Mouse (Mus musculus) forebrain, embryonic 12.5 days (tissue): ENCODE measurements around the gene Bhlhe41. TPM values are rescaled to one million over a fixed set of nuclear protein-coding genes. Genes with fewer than 3 reads are reported as not detected.

ENCODE experiments used
- ATAC-seq: fragments of 200-750 bp; cut with Nextera tagmentation; 2 replicates; pipeline ENCODE4 v1.8.0; 2017; ENCODE audit warnings: moderate TSS enrichment; ENCODE audit not compliant: low FRiP score
- H3K27ac ChIP-seq: fragments of 300-500 bp; sonication (generic); 2 replicates; pipeline ENCODE4 v1.5.1; 2016; ENCODE audit warnings: mild to moderate bottlenecking
- H3K27me3 ChIP-seq: fragments of 300-500 bp; sonication (generic); 2 replicates; pipeline ENCODE4 v1.6.1; 2016; ENCODE audit warnings: mild to moderate bottlenecking
- H3K36me3 ChIP-seq: fragments of 300-500 bp; sonication (generic); replicated peaks from 2 replicates; pipeline ENCODE4 v1.6.1; 2016; ENCODE audit warnings: mild to moderate bottlenecking
- H3K4me1 ChIP-seq: fragments of 300-500 bp; sonication (generic); 2 replicates; pipeline ENCODE4 v1.6.1; 2016
- H3K4me2 ChIP-seq: fragments of 300-500 bp; sonication (generic); 2 replicates; pipeline ENCODE4 v1.6.1; 2016; ENCODE audit warnings: mild to moderate bottlenecking, moderate library complexity
- H3K4me3 ChIP-seq: fragments of 300-500 bp; sonication (generic); replicated peaks from 2 replicates; pipeline ENCODE4 v1.5.1; 2016; ENCODE audit warnings: mild to moderate bottlenecking
- H3K9ac ChIP-seq: fragments of 300-500 bp; sonication (generic); 2 replicates; pipeline ENCODE4 v1.6.1; 2016; ENCODE audit warnings: mild to moderate bottlenecking
- H3K9me3 ChIP-seq: fragments of 300-500 bp; sonication (generic); 2 replicates; pipeline ENCODE4 v1.6.1; 2016
- WGBS: fragments of 180-500 bp; shearing (Covaris S2); methylation state at CpG from one replicate; pipeline ENCODE4 v1.1.7; 2016; 5-methylcytosine and 5-hydroxymethylcytosine counted together
- polyA plus RNA-seq: library from polyadenylated mRNA; unstranded; fragments of >200 nt; fragmentation: Nextera tagmentation; extraction: Ambion mirVana; gene quantifications from 2 replicates; pipeline ENCODE4 v1.2.1, GENCODE M21; 2016

The Bhlhe41 gene
- polyA plus RNA-seq, 1 experiment from 2014 or later: 1.5 TPM

DNA sequence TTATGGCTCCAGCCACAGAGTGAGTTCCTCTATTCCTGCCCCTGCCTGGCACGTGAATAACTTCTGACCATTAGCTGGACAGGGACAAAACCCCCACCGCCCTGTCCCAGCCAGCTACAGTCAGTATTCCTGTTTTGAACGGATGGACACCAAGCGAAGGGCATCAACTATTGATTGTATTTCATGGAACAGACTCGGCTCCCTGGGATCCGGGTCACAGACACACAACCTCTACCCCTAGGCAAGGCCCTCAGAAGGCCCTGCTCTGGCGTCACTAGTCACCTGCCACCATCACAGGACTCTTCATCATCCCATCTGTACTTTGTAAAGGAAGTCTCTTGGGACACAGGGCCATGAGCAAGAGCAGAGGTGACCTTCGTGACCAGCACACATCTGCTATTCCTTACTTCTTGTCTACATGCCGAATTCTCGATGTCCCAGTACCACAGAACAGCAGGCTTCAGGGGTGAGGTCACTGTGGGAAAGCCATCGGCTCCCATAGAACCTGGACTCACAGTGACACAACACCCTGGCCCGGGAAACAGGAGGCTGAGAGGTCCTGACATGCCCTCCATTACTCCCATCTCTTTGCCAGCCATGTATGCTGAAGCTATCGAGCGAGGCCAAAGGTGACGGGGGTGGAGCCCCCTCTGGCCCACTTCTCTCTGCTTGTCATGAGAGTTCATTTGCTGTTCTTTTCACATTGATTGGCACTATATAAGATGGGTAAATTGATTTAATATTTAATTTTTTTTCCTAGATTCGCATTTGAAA lies 36.1 kb downstream of the Bhlhe41 start:
- Histone ChIP-seq H3K4me1 (no peaks in the 10 kb centered on the region), H3K9me3 (no peaks in the 10 kb centered on the region), H3K9ac (no peak overlapping the region), H3K27me3 (no peaks in the 10 kb centered on the region), H3K27ac (no peak overlapping the region), H3K4me2 (no peak overlapping the region), H3K4me3 (no peak overlapping the region), H3K36me3 (no peaks in the 10 kb centered on the region)
- WGBS: 83% methylated on average over 16 of the region's 16 CpGs
- ATAC-seq: no peak

DNA sequence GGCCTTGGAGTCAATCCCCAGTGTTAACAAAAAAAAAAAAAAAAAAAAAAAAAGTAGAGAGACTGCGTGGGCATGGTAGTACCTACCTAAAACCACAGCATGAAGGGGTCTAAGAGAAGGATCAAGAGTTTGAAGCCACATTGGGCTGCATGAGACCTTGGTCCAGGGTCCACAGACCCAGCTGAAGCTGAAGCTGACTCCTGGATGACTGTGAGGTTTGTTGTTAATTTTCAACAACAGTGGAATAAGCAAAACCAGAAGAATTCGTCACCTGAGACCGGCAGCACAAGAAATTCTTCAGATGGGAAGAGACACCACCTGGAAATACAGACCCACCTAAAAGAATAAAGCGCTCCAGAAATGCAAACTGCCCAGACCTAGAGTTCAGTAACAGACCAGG lies 39.1 kb downstream of the Bhlhe41 start:
- 92% methylated on average over 4 of the region's 4 CpGs for WGBS
- H3K9ac ChIP-seq: no peak overlapping the region
- no peaks in the 10 kb centered on the region for H3K9me3 ChIP-seq
- ATAC-seq: no peak
- no peaks in the 10 kb centered on the region; the same call in 1 of the 2 replicates for H3K4me1 ChIP-seq
- H3K4me3 ChIP-seq: no peak overlapping the region
- no peak overlapping the region for H3K4me2 ChIP-seq
- H3K27ac ChIP-seq: no peak overlapping the region
- H3K27me3 ChIP-seq: no peaks in the 10 kb centered on the region
- H3K36me3 ChIP-seq: no peaks in the 10 kb centered on the region

DNA sequence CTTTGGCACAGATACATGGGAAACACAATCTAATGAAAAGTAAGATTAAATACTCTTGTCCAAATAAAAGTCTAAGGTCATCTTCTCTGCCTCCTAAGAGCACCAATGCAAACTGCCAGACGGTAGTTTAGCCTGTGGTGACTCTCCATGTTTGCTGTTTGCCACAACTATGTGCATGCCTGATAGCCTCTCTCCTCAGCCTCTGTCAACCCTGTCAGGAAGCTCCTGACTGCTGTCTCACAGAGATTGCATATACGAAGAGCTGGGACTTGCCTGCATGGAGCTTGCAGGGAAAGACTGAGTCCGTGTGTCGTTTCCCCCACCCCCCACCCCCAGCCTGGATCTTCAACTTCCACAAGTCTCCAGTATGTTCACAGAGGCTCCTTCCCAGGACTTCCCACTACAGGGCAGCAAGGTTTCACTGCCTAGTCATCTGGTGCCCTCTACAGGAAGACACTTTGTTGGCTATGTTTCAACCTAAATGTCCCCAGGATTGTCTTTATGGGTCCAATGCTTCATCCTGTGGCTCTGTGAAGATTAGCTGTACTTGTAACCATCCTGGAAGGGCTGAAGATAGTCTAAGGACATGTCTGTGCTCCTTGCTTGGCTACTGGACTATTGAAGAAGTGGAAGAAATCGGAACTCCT lies 41.6 kb downstream of the Bhlhe41 start:
- 67% methylated on average over 5 of the region's 5 CpGs for WGBS
- Histone ChIP-seq H3K27ac (no peak overlapping the region), H3K9ac (no peak overlapping the region), H3K4me1 (no peaks in the 10 kb centered on the region; the same call in 1 of the 2 replicates), H3K4me3 (no peak overlapping the region), H3K36me3 (no peaks in the 10 kb centered on the region), H3K27me3 (no peaks in the 10 kb centered on the region), H3K4me2 (no peak overlapping the region), H3K9me3 (no peaks in the 10 kb centered on the region)
- no peak for ATAC-seq

DNA sequence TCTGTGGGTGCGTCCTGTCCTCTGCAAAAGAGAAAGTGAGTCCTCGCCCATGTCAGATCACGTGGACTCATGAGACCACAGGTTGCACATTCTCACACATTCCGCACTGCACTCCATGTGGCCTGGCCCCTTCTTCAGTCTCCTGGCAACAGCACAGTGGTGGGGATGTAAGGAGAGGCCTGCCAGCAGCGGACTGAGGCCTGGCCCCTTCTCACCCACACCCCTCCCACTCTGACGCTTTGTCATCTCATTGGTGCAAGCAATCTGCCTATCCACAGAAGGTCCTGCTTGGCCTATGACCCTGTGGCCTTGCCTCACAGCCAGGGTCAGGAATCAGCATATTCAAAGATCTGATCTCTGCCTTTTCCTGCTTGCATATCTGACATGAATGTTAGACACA lies 42.3 kb downstream of the Bhlhe41 start:
- Histone ChIP-seq H3K36me3 (no peaks in the 10 kb centered on the region), H3K4me1 (no peaks in the 10 kb centered on the region; the same call in 1 of the 2 replicates), H3K4me3 (no peak overlapping the region), H3K4me2 (no peak overlapping the region), H3K9me3 (no peaks in the 10 kb centered on the region), H3K27me3 (no peaks in the 10 kb centered on the region), H3K9ac (no peak overlapping the region), H3K27ac (no peak overlapping the region)
- peak; percentile 53; the same call in 1 of the 2 replicates for ATAC-seq
- 46% methylated on average over 6 of the region's 6 CpGs for WGBS

DNA sequence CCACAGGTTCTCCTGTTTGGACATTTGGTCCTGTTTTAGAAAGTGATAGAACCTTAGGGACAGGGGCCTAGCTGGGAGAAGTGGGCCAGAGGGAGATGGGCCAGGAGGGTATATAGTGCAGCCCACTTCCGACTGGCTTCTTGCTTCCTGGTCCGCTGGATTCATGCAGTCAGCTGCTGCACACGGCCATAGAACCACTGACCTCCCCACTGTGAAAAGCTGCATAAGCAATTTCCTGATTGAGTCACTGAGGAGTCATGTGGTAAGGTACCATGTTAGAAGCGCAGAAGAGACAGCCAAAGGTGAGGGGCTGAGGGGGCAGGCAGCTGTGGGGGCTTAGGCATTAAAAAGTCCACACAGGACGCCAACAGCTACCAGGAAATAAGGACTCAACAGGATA lies 43.1 kb downstream of the Bhlhe41 start:
- no peak for ATAC-seq
- 87% methylated on average over 5 of the region's 5 CpGs for WGBS
- no peak overlapping the region for H3K9ac ChIP-seq
- H3K27me3 ChIP-seq: no peaks in the 10 kb centered on the region
- no peaks in the 10 kb centered on the region; the same call in 1 of the 2 replicates for H3K4me1 ChIP-seq
- no peak overlapping the region for H3K27ac ChIP-seq
- no peaks in the 10 kb centered on the region for H3K9me3 ChIP-seq
- H3K4me3 ChIP-seq: no peak overlapping the region
- H3K36me3 ChIP-seq: no peaks in the 10 kb centered on the region
- no peak overlapping the region for H3K4me2 ChIP-seq

DNA sequence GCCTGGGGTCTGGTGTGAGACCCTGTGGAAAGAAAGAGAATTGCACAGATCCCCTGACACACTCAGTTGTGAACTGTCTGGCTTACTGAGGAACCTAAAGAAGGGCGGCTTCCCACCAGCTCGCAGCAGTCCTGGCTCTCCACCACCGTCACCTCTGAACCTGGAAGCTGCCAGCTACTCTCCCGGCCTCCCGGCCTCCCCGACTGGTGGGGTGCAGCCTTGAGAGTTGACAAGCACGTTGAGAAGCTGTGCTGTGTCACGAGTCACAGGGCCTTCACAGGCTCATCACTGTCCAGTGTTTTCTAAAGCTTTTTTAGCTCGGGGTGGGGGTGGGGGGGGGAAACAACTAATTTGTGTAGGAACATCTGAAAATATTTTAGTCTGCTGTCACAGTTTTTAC lies 46.2 kb downstream of the Bhlhe41 start:
- H3K9ac ChIP-seq: no peak overlapping the region
- H3K36me3 ChIP-seq: no peaks in the 10 kb centered on the region
- no peak for ATAC-seq
- no peaks in the 10 kb centered on the region for H3K9me3 ChIP-seq
- peaks cover 5% of the 10 kb centered on the region; the same call in 1 of the 2 replicates for H3K4me1 ChIP-seq
- 87% methylated on average over 9 of the region's 9 CpGs for WGBS
- no peak overlapping the region for H3K27ac ChIP-seq
- no peak overlapping the region for H3K4me2 ChIP-seq
- no peaks in the 10 kb centered on the region for H3K27me3 ChIP-seq
- no peak overlapping the region for H3K4me3 ChIP-seq

DNA sequence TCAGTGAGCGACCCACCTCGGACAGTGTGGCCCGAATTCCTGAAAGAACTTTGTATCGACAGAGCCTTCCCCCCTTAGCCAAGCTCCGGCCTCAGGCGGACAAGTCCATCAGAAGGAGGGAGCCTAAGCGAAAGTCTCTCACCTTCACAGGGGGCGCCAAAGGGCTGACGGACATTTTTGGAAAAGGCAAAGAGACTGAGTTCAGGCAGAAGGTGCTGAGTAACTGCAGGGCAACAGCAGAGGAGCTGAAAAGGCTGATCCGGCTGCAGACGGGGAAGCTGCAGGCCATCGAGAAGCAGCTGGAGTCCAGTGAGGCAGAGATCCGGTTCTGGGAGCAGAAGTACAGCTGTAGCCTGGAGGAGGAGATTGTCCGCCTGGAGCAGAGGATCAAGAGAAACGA lies 50.2 kb downstream of the Bhlhe41 start:
- Histone ChIP-seq H3K4me2 (no peak overlapping the region), H3K9me3 (no peaks in the 10 kb centered on the region), H3K4me1 (peaks cover 5% of the 10 kb centered on the region; the same call in 1 of the 2 replicates), H3K27ac (no peak overlapping the region), H3K9ac (no peak overlapping the region), H3K27me3 (no peaks in the 10 kb centered on the region), H3K36me3 (no peaks in the 10 kb centered on the region), H3K4me3 (no peak overlapping the region)
- 31% methylated on average over 15 of the region's 15 CpGs for WGBS
- ATAC-seq: no peak

DNA sequence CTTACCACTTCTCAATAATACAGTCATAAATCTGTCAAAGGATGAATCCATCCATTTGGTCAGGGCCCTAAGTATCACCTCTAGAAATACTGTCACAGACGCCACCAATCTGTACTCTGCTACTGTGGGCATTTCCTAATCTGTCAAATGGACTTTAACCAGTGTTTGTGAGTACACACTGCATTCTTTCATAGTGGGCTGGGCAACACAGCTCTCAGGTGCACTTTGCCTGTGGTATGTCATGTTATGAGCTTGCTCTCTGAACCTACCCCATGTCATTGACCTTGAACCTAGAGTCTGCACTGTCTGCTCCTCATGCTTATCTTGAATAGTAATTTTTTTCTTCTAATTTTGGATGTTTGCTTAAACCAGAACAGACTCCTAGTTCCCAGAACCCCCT lies 54.2 kb downstream of the Bhlhe41 start:
- no peak overlapping the region for H3K27ac ChIP-seq
- no peak overlapping the region for H3K4me3 ChIP-seq
- H3K4me2 ChIP-seq: no peak overlapping the region
- no peak for ATAC-seq
- WGBS: 80% methylated on average over 1 of the region's 1 CpGs
- H3K4me1 ChIP-seq: peaks cover 8% of the 10 kb centered on the region; the same call in 1 of the 2 replicates
- H3K27me3 ChIP-seq: no peaks in the 10 kb centered on the region
- H3K36me3 ChIP-seq: no peaks in the 10 kb centered on the region
- no peak overlapping the region for H3K9ac ChIP-seq
- no peaks in the 10 kb centered on the region for H3K9me3 ChIP-seq

DNA sequence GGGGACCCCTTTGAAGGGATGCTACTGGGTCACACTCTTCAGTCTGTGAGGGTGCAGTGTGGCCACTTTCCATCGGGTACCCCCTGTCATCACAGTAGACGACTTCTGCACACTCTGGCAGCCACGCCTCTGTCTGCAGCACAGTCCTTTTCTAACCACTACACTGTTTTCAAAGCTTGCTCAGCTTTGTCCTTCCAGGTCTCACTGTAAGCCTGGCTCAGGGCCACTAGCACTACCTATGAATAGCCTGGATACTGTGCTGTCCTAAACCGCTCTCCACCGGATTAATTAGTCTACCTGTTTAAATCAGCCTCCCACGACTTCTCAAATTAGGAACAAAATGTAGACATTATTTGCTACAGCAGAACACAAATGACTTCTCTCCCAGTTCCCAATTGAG lies 55.3 kb downstream of the Bhlhe41 start:
- peaks cover 3% of the 10 kb centered on the region; the same call in 1 of the 2 replicates for H3K4me1 ChIP-seq
- H3K27ac ChIP-seq: no peak overlapping the region
- H3K36me3 ChIP-seq: no peaks in the 10 kb centered on the region
- no peak for ATAC-seq
- H3K4me2 ChIP-seq: no peak overlapping the region
- no peak overlapping the region for H3K9ac ChIP-seq
- WGBS: 77% methylated on average over 6 of the region's 6 CpGs
- H3K4me3 ChIP-seq: no peak overlapping the region
- H3K9me3 ChIP-seq: no peaks in the 10 kb centered on the region
- H3K27me3 ChIP-seq: no peaks in the 10 kb centered on the region

DNA sequence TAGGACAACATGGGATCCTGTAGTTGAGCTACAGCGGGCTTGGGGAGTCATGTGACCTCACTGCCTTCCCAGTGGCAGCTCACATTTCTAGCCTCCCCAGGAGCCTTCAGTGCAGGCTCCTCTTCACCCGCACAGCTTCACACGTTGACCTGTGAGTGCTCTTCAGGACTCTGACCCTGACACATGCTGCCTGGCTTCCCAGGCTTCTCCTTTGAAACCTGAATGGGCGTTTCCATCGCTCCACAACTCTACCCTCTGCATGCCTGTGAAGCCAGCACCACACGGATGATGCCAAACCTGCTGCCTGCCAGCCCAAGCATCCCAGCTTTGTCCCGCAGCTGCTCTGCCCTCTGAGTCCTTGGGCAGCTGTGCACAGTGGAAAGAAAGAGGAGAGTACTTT lies 55.8 kb downstream of the Bhlhe41 start:
- WGBS: 87% methylated on average over 7 of the region's 7 CpGs
- no peak for ATAC-seq
- no peak overlapping the region for H3K4me3 ChIP-seq

More for the DNA sequence above, 55.8 kb downstream of the Bhlhe41 start:
- H3K9me3 ChIP-seq: no peaks in the 10 kb centered on the region
- H3K4me1 ChIP-seq: peaks cover 3% of the 10 kb centered on the region; the same call in 1 of the 2 replicates
- H3K9ac ChIP-seq: no peak overlapping the region
- no peak overlapping the region for H3K4me2 ChIP-seq
- no peaks in the 10 kb centered on the region for H3K27me3 ChIP-seq
- no peaks in the 10 kb centered on the region for H3K36me3 ChIP-seq
- no peak overlapping the region for H3K27ac ChIP-seq
